Mouse (Mus musculus): Measurements from ENCODE around the gene Gm44502. TPM values are rescaled to one million over a fixed set of nuclear protein-coding genes. Genes with fewer than 3 reads are reported as not detected.
A peak's percentile ranks its signal among the peaks of the same experiment; 100 is the strongest.

Gm44502 gene
- total RNA-seq (2014; rRNA removed) (1.6 and 1.8 TPM in 2 replicates), polyA plus RNA-seq (2015; fragmentation: Nextera tagmentation; extraction: Ambion mirVana) (not detected in 2 replicates)

DNA sequence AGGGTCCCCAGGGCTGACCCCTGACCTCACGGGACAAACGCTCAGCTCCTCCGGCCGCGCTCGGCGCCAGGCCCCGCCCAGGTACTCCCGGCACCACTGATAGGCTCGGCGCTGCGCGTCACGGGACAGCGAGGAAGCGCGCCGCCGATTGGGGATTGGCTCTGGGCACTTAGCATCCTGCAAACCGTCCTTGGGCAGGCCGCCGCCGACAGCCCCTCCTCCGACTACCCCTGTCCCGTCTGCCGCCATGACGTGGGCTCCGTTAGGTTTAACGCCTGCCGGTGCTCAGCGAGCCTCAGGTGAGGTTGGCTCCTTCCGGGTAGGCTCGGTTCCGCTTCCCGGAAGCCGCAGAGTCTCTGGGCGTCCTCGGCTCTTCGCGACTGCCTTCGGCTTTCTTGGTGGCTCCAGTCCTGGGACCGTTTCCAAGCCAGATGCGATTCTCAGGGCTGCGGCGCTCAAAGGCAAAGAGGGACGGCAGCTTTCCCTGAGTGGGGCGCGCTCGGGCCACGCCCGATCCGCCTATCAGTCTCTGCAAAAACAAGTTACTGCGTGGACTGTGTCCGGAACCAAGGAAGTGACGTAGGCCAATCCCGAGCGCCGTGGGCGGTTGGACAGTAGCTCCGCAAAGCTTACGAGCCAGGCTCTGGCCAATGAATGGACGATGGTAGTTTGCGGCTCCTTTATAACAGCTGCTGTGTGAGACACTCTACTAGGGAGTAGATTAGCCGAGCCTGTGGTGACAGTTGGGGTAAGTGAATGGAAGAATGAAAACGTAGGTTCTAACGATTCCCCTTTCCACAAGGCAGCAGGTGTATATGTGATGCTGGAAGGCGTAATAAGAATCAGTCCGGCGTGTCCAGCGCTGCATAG, at the start of gene Gm44502, which contains the start of the genes C730034F03Rik and Chkb:
TSS of gene Gm44502 (minus strand) at position 345 of the 870 bp plus-strand sequence.
TSS of gene C730034F03Rik (plus strand) at position 238 of the 870 bp plus-strand sequence.
TSS of gene Chkb (minus strand) at position 557 of the 870 bp plus-strand sequence.
- H3K4me1 ChIP-seq (ENCODE audit: insufficient read depth, low read length): peaks cover 8% of the 10 kb centered on the region; the same call in 1 of the 2 replicates
- H3K36me3 ChIP-seq (ENCODE audit: insufficient read depth, low read length): peaks cover 18% of the 10 kb centered on the region
- DNase-seq (ENCODE audit: low spot score) (peak; percentile 97), ATAC-seq (peak; percentile 94)
- under 1% methylated on average over 70 of the region's 70 CpGs for WGBS
- peak within 1 kb of the TSS; percentile 96 for H3K27ac ChIP-seq
- H3K4me3 ChIP-seq (ENCODE audit: low read length): peak within 1 kb of the TSS; percentile 65
- H3K9ac ChIP-seq (replicated peaks; ENCODE audit: low read length): peak within 1 kb of the TSS; percentile 72
- peak within 1 kb of the TSS; percentile 97 for H3K4me2 ChIP-seq (ENCODE audit: low read depth, low read length)
- no peaks in the 10 kb centered on the region for H3K9me3 ChIP-seq (ENCODE audit: low read length)
- no peak for TF ChIP-seq CTCF (IDR thresholded peaks at IDR 0.05; ENCODE audit: low read depth)
- H3K27me3 ChIP-seq (ENCODE audit: insufficient read depth, low read length): no peaks in the 10 kb centered on the region

DNA sequence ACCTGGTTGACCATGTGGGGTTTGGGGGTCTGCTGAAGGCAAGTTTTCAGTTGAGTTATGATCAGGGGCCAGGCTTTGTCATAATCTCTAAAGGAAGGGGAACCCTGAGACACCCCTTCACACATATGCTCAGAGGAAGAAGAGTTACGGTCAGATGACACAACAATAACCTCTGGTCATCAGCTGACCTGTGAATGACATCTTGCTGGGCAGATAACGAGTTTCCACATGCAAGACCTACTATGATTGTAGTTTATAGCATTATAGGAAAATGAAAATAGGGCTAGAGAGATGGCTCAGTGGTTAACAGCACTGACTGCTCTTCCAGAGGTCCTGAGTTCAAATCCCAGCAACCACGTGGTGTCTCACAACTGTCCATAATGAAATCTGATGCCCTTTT, 49.1 kb upstream of the Gm44502 start:
- Histone ChIP-seq H3K27ac (no peak overlapping the region), H3K9me3 (ENCODE audit: low read length) (no peaks in the 10 kb centered on the region), H3K9ac (replicated peaks; ENCODE audit: low read length) (no peak overlapping the region), H3K4me2 (ENCODE audit: low read depth, low read length) (no peak overlapping the region), H3K36me3 (ENCODE audit: insufficient read depth, low read length) (no peaks in the 10 kb centered on the region), H3K27me3 (ENCODE audit: insufficient read depth, low read length) (no peaks in the 10 kb centered on the region), H3K4me3 (ENCODE audit: low read length) (no peak overlapping the region), H3K4me1 (ENCODE audit: insufficient read depth, low read length) (peaks cover 7% of the 10 kb centered on the region)
- DNase-seq (ENCODE audit: low spot score): no peak
- ATAC-seq: no peak
- WGBS: 83% methylated on average over 3 of the region's 3 CpGs
- TF ChIP-seq CTCF (IDR thresholded peaks at IDR 0.05; ENCODE audit: low read depth): no peak

- no peak overlapping the region for H3K27ac ChIP-seq
- H3K27me3 ChIP-seq (ENCODE audit: insufficient read depth, low read length): no peaks in the 10 kb centered on the region
- H3K9ac ChIP-seq (replicated peaks; ENCODE audit: low read length): no peak overlapping the region
- no peaks in the 10 kb centered on the region for H3K36me3 ChIP-seq (ENCODE audit: insufficient read depth, low read length)
- 0 out of 2 replicates have a peak overlapping the region, but pooled peaks have one; percentile 16 for H3K4me2 ChIP-seq (ENCODE audit: low read depth, low read length)
- H3K4me3 ChIP-seq (ENCODE audit: low read length): no peak overlapping the region
- DNase-seq (ENCODE audit: low spot score) (no peak), ATAC-seq (no peak)
- 34% methylated on average over 8 of the region's 8 CpGs for WGBS
- H3K9me3 ChIP-seq (ENCODE audit: low read length): no peaks in the 10 kb centered on the region
- no peak for TF ChIP-seq CTCF (IDR thresholded peaks at IDR 0.05; ENCODE audit: low read depth)
- H3K4me1 ChIP-seq (ENCODE audit: insufficient read depth, low read length): peaks cover 7% of the 10 kb centered on the region
Observed at GRCm38 (mm10) chr15:89477806-89478205, 48.3 kb upstream of the Gm44502 start.

- no peak for DNase-seq (ENCODE audit: low spot score)
- no peak for TF ChIP-seq CTCF (IDR thresholded peaks at IDR 0.05; ENCODE audit: low read depth)
- Histone ChIP-seq H3K9me3 (ENCODE audit: low read length) (no peaks in the 10 kb centered on the region), H3K36me3 (ENCODE audit: insufficient read depth, low read length) (no peaks in the 10 kb centered on the region), H3K4me3 (ENCODE audit: low read length) (peak within 1 kb of the TSS; percentile 44), H3K9ac (replicated peaks; ENCODE audit: low read length) (peak within 1 kb of the TSS; percentile 61), H3K4me1 (ENCODE audit: insufficient read depth, low read length) (peaks cover 7% of the 10 kb centered on the region), H3K27me3 (ENCODE audit: insufficient read depth, low read length) (no peaks in the 10 kb centered on the region), H3K27ac (peak within 1 kb of the TSS; percentile 80), H3K4me2 (ENCODE audit: low read depth, low read length) (peak within 1 kb of the TSS; percentile 90)
- ATAC-seq: no peak
- 37% methylated on average over 9 of the region's 9 CpGs for WGBS
Observed at GRCm38 (mm10) chr15:89477091-89477491, 47.6 kb upstream of the Gm44502 start, which contains the start of gene Arsa. Arsa (minus strand) TSS chr15:89477425.

- WGBS: 6% methylated on average over 5 of the region's 5 CpGs
- Histone ChIP-seq H3K4me1 (ENCODE audit: insufficient read depth, low read length) (peaks cover 7% of the 10 kb centered on the region), H3K27ac (peak overlapping the region; percentile 80), H3K27me3 (ENCODE audit: insufficient read depth, low read length) (no peaks in the 10 kb centered on the region), H3K36me3 (ENCODE audit: insufficient read depth, low read length) (no peaks in the 10 kb centered on the region), H3K4me2 (ENCODE audit: low read depth, low read length) (peak overlapping the region; percentile 90), H3K9ac (replicated peaks; ENCODE audit: low read length) (peak overlapping the region; percentile 61), H3K9me3 (ENCODE audit: low read length) (no peaks in the 10 kb centered on the region), H3K4me3 (ENCODE audit: low read length) (peak overlapping the region; percentile 44)
- peak; percentile 67 for DNase-seq (ENCODE audit: low spot score)
- no peak for TF ChIP-seq CTCF (IDR thresholded peaks at IDR 0.05; ENCODE audit: low read depth)
- no peak for ATAC-seq
Observed at GRCm38 (mm10) chr15:89476475-89476815, 46.9 kb upstream of the Gm44502 start.

GRCm38 (mm10) chr15:89475611-89476474, 46.3 kb upstream of the Gm44502 start:
- Histone ChIP-seq H3K27me3 (ENCODE audit: insufficient read depth, low read length) (no peaks in the 10 kb centered on the region), H3K9ac (replicated peaks; ENCODE audit: low read length) (peak overlapping the region; percentile 61), H3K27ac (peak overlapping the region; percentile 80), H3K36me3 (ENCODE audit: insufficient read depth, low read length) (no peaks in the 10 kb centered on the region), H3K9me3 (ENCODE audit: low read length) (no peaks in the 10 kb centered on the region), H3K4me2 (ENCODE audit: low read depth, low read length) (peak overlapping the region; percentile 90), H3K4me3 (ENCODE audit: low read length) (peak overlapping the region; percentile 44), H3K4me1 (ENCODE audit: insufficient read depth, low read length) (peaks cover 7% of the 10 kb centered on the region)
- peak; percentile 3; the same call in 1 of the 2 replicates for TF ChIP-seq CTCF (IDR thresholded peaks at IDR 0.05; ENCODE audit: low read depth)
- DNase-seq (ENCODE audit: low spot score) (peak; percentile 92), ATAC-seq (peak; percentile 96)
- 10% methylated on average over 43 of the region's 44 CpGs for WGBS

Measured in hindbrain, postnatal 0 days (tissue).